Mouse (Mus musculus): ENCODE measurements around the gene Ankrd55. TPM values are rescaled to one million over a fixed set of nuclear protein-coding genes. Genes with fewer than 3 reads are reported as not detected.

The Ankrd55 gene
- polyA plus RNA-seq, 1 experiment from 2014 or later: 0.36 TPM

GRCm38 (mm10) chr13:112394271-112394670 is 106.0 kb downstream of the Ankrd55 start:
- 82% methylated on average over 9 of the region's 9 CpGs for WGBS
- no peak for ATAC-seq (ENCODE audit: insufficient number of reproducible peaks, low FRiP score)
- no peak overlapping the region for H3K4me2 ChIP-seq
- no peaks in the 10 kb centered on the region for H3K27me3 ChIP-seq (replicated peaks)
- H3K36me3 ChIP-seq: no peaks in the 10 kb centered on the region
- no peak overlapping the region for H3K27ac ChIP-seq (ENCODE audit: poor library complexity, severe bottlenecking)
- no peak overlapping the region for H3K4me3 ChIP-seq
- peaks cover 7% of the 10 kb centered on the region for H3K4me1 ChIP-seq (replicated peaks)
- peaks cover 2% of the 10 kb centered on the region; the same call in 1 of the 2 replicates for H3K9me3 ChIP-seq (replicated peaks)
- no peak overlapping the region for H3K9ac ChIP-seq

- Histone ChIP-seq H3K4me2 (no peak overlapping the region), H3K27ac (ENCODE audit: poor library complexity, severe bottlenecking) (no peak overlapping the region), H3K4me1 (replicated peaks) (no peaks in the 10 kb centered on the region), H3K9ac (no peak overlapping the region), H3K9me3 (replicated peaks) (peaks cover 4% of the 10 kb centered on the region; the same call in 1 of the 2 replicates), H3K4me3 (no peak overlapping the region), H3K27me3 (replicated peaks) (no peaks in the 10 kb centered on the region), H3K36me3 (no peaks in the 10 kb centered on the region)
- ATAC-seq (ENCODE audit: insufficient number of reproducible peaks, low FRiP score): no peak
- WGBS: 77% methylated on average over 3 of the region's 3 CpGs
These were observed 116.5 kb downstream of the Ankrd55 start for GRCm38 (mm10) chr13:112404723-112405122.

- Histone ChIP-seq H3K4me1 (replicated peaks) (no peaks in the 10 kb centered on the region), H3K4me3 (no peak overlapping the region), H3K36me3 (no peaks in the 10 kb centered on the region), H3K27ac (ENCODE audit: poor library complexity, severe bottlenecking) (no peak overlapping the region), H3K4me2 (no peak overlapping the region), H3K27me3 (replicated peaks) (no peaks in the 10 kb centered on the region), H3K9ac (no peak overlapping the region), H3K9me3 (replicated peaks) (peaks cover 3% of the 10 kb centered on the region; the same call in 1 of the 2 replicates)
- no peak for ATAC-seq (ENCODE audit: insufficient number of reproducible peaks, low FRiP score)
- 59% methylated on average over 1 of the region's 1 CpGs for WGBS
These were observed 116.9 kb downstream of the Ankrd55 start for GRCm38 (mm10) chr13:112405184-112405583.

GRCm38 (mm10) chr13:112406618-112407017 is 118.4 kb downstream of the Ankrd55 start:
- Histone ChIP-seq H3K9ac (no peak overlapping the region), H3K4me1 (replicated peaks) (no peaks in the 10 kb centered on the region), H3K27ac (ENCODE audit: poor library complexity, severe bottlenecking) (no peak overlapping the region), H3K4me2 (no peak overlapping the region), H3K9me3 (replicated peaks) (no peaks in the 10 kb centered on the region; the same call in 1 of the 2 replicates), H3K4me3 (no peak overlapping the region), H3K36me3 (no peaks in the 10 kb centered on the region), H3K27me3 (replicated peaks) (no peaks in the 10 kb centered on the region)
- 56% methylated on average over 2 of the region's 2 CpGs for WGBS
- no peak for ATAC-seq (ENCODE audit: insufficient number of reproducible peaks, low FRiP score)

GRCm38 (mm10) chr13:112407181-112407700 is 119.0 kb downstream of the Ankrd55 start:
- no peaks in the 10 kb centered on the region for H3K27me3 ChIP-seq (replicated peaks)
- 89% methylated on average over 3 of the region's 3 CpGs for WGBS

GRCm38 (mm10) chr13:112407776-112408490 is 119.7 kb downstream of the Ankrd55 start:
- Histone ChIP-seq H3K9me3 (replicated peaks) (no peaks in the 10 kb centered on the region; the same call in 1 of the 2 replicates), H3K27ac (ENCODE audit: poor library complexity, severe bottlenecking) (no peak overlapping the region), H3K4me3 (no peak overlapping the region), H3K4me1 (replicated peaks) (no peaks in the 10 kb centered on the region), H3K4me2 (no peak overlapping the region), H3K36me3 (no peaks in the 10 kb centered on the region), H3K9ac (no peak overlapping the region), H3K27me3 (replicated peaks) (no peaks in the 10 kb centered on the region)
- ATAC-seq (ENCODE audit: insufficient number of reproducible peaks, low FRiP score): no peak
- WGBS: 84% methylated on average over 9 of the region's 9 CpGs

More at GRCm38 (mm10) chr13:112407181-112407700, 119.0 kb downstream of the Ankrd55 start:
- H3K4me2 ChIP-seq: no peak overlapping the region
- H3K4me1 ChIP-seq (replicated peaks): no peaks in the 10 kb centered on the region
- no peaks in the 10 kb centered on the region for H3K36me3 ChIP-seq
- H3K27ac ChIP-seq (ENCODE audit: poor library complexity, severe bottlenecking): no peak overlapping the region
- no peak overlapping the region for H3K9ac ChIP-seq
- H3K9me3 ChIP-seq (replicated peaks): no peaks in the 10 kb centered on the region; the same call in 1 of the 2 replicates
- H3K4me3 ChIP-seq: no peak overlapping the region
- ATAC-seq (ENCODE audit: insufficient number of reproducible peaks, low FRiP score): no peak

GRCm38 (mm10) chr13:112408701-112409100 is 120.5 kb downstream of the Ankrd55 start:
- no peak overlapping the region for H3K4me3 ChIP-seq
- H3K4me1 ChIP-seq (replicated peaks): no peaks in the 10 kb centered on the region
- H3K9me3 ChIP-seq (replicated peaks): no peaks in the 10 kb centered on the region; the same call in 1 of the 2 replicates
- ATAC-seq (ENCODE audit: insufficient number of reproducible peaks, low FRiP score): no peak
- no peak overlapping the region for H3K9ac ChIP-seq
- no peaks in the 10 kb centered on the region for H3K36me3 ChIP-seq
- WGBS: 80% methylated on average over 4 of the region's 4 CpGs
- no peak overlapping the region for H3K27ac ChIP-seq (ENCODE audit: poor library complexity, severe bottlenecking)
- H3K27me3 ChIP-seq (replicated peaks): no peaks in the 10 kb centered on the region
- H3K4me2 ChIP-seq: no peak overlapping the region

- Histone ChIP-seq H3K36me3 (no peaks in the 10 kb centered on the region), H3K9me3 (replicated peaks) (no peaks in the 10 kb centered on the region; the same call in 1 of the 2 replicates), H3K4me3 (no peak overlapping the region), H3K9ac (no peak overlapping the region), H3K27ac (ENCODE audit: poor library complexity, severe bottlenecking) (no peak overlapping the region), H3K4me1 (replicated peaks) (no peaks in the 10 kb centered on the region), H3K27me3 (replicated peaks) (no peaks in the 10 kb centered on the region), H3K4me2 (no peak overlapping the region)
- 88% methylated on average over 2 of the region's 2 CpGs for WGBS
- no peak for ATAC-seq (ENCODE audit: insufficient number of reproducible peaks, low FRiP score)
These were observed 121.1 kb downstream of the Ankrd55 start for GRCm38 (mm10) chr13:112409331-112409730.

GRCm38 (mm10) chr13:112409851-112410250 is 121.6 kb downstream of the Ankrd55 start:
- no peak overlapping the region for H3K4me2 ChIP-seq
- no peak overlapping the region for H3K27ac ChIP-seq (ENCODE audit: poor library complexity, severe bottlenecking)
- H3K9ac ChIP-seq: no peak overlapping the region
- no peaks in the 10 kb centered on the region for H3K4me1 ChIP-seq (replicated peaks)
- no peak overlapping the region for H3K4me3 ChIP-seq
- no peak for ATAC-seq (ENCODE audit: insufficient number of reproducible peaks, low FRiP score)
- WGBS: 79% methylated on average over 1 of the region's 1 CpGs
- H3K9me3 ChIP-seq (replicated peaks): no peaks in the 10 kb centered on the region; the same call in 1 of the 2 replicates
- H3K27me3 ChIP-seq (replicated peaks): no peaks in the 10 kb centered on the region
- no peaks in the 10 kb centered on the region for H3K36me3 ChIP-seq

GRCm38 (mm10) chr13:112410461-112410860 is 122.2 kb downstream of the Ankrd55 start:
- no peaks in the 10 kb centered on the region for H3K36me3 ChIP-seq
- H3K4me1 ChIP-seq (replicated peaks): no peaks in the 10 kb centered on the region
- no peaks in the 10 kb centered on the region; the same call in 1 of the 2 replicates for H3K9me3 ChIP-seq (replicated peaks)
- H3K27ac ChIP-seq (ENCODE audit: poor library complexity, severe bottlenecking): no peak overlapping the region
- H3K27me3 ChIP-seq (replicated peaks): no peaks in the 10 kb centered on the region
- no peak overlapping the region for H3K9ac ChIP-seq
- ATAC-seq (ENCODE audit: insufficient number of reproducible peaks, low FRiP score): no peak
- 84% methylated on average over 4 of the region's 4 CpGs for WGBS
- H3K4me2 ChIP-seq: no peak overlapping the region
- no peak overlapping the region for H3K4me3 ChIP-seq

GRCm38 (mm10) chr13:112411216-112411822 is 123.1 kb downstream of the Ankrd55 start:
- Histone ChIP-seq H3K9me3 (replicated peaks) (no peaks in the 10 kb centered on the region; the same call in 1 of the 2 replicates), H3K4me1 (replicated peaks) (peaks cover 7% of the 10 kb centered on the region), H3K27ac (ENCODE audit: poor library complexity, severe bottlenecking) (no peak overlapping the region; the same call in 1 of the 2 replicates), H3K4me3 (no peak overlapping the region), H3K9ac (no peak overlapping the region), H3K4me2 (no peak overlapping the region), H3K36me3 (no peaks in the 10 kb centered on the region), H3K27me3 (replicated peaks) (no peaks in the 10 kb centered on the region)
- WGBS: 77% methylated on average over 5 of the region's 5 CpGs
- no peak for ATAC-seq (ENCODE audit: insufficient number of reproducible peaks, low FRiP score)

Measured in heart, embryonic 12.5 days (tissue).